Mouse (Mus musculus) layer of hippocampus, adult 9-10 months (tissue): ENCODE measurements at regions not wholly inside any gene's neighbourhood (a gene's known extent, or its start where the extent isn't known, plus 50 kb on each side); places are given as distances from the start of the nearest gene placed in this dataset.

ENCODE experiments used
- DNase-seq: peaks from one replicate; pipeline ENCODE4 v3.0.0; 2022; ENCODE audit warnings: low spot score

GRCm38 (mm10) chr6:36645415-36645814 is 164.6 kb downstream of the Ptn start:
- no peak for DNase-seq

- no peak for DNase-seq
Observed at GRCm38 (mm10) chr6:36644880-36645279, 165.1 kb downstream of the Ptn start.

GRCm38 (mm10) chr6:36637031-36637430 is 173.0 kb downstream of the Ptn start:
- DNase-seq = no peak

GRCm38 (mm10) chr6:36627648-36628047 is 182.4 kb downstream of the Ptn start:
- no peak for DNase-seq

GRCm38 (mm10) chr6:36608281-36608970 is 201.6 kb downstream of the Ptn start:
- no peak for DNase-seq

- DNase-seq = peak; percentile 41
Observed at GRCm38 (mm10) chr6:36605578-36606205, 204.3 kb downstream of the Ptn start.

- no peak for DNase-seq
Observed at GRCm38 (mm10) chr6:36604802-36605201, 205.2 kb downstream of the Ptn start.

- DNase-seq = no peak
Observed at GRCm38 (mm10) chr6:36596574-36596973, 208.7 kb downstream of the Chrm2 start.

- DNase-seq = no peak
Observed at GRCm38 (mm10) chr6:36590881-36591630, 203.2 kb downstream of the Chrm2 start.

GRCm38 (mm10) chr6:36581043-36581442 is 193.2 kb downstream of the Chrm2 start:
- DNase-seq = no peak
